Mouse (Mus musculus) cortical plate, adult 2 months (tissue): Measurements from ENCODE around the gene Spata2.

Experiments used
- CTCF ChIP-seq: fragments of 200-500 bp; IDR thresholded peaks from 2 replicates; pipeline ENCODE4 v1.5.1; 2011; ENCODE audit warnings: mild to moderate bottlenecking, control low read depth, low read length; ENCODE audit not compliant: insufficient read depth; ENCODE audit errors: extremely low read depth
- POLR2A ChIP-seq: fragments of 200-500 bp; IDR thresholded peaks from 2 replicates; pipeline ENCODE4 v1.6.1; 2011; ENCODE audit warnings: mild to moderate bottlenecking, low read length, control low read depth; ENCODE audit not compliant: insufficient read depth; ENCODE audit errors: extremely low read depth

DNA sequence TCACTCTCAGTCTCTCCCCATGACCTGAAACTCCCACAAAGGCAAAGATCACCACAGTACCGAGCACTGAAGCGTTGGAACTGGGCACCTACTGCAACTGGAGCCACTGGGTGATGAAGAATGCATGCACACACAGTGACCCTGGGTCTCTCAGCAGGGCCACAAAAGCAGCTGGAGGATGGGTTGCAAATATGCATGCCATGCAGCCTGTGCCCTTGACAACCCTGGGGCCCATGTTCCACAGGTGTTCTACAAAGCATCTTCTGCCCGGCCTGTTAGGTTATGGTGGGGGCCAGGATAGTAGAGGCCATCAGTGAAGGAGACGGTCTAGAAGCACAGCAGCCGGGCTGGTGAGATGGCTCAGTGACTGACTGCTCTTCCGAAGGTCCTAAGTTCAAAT, 5.1 kb downstream of the Spata2 start:
- TF ChIP-seq CTCF: no peak
- TF ChIP-seq POLR2A: no peak
